27 mouse cellular contexts compared by ENCODE assay signal in genomic region chr7:101085779-101086178, GRCm38 (mm10). TPM values are rescaled to one million over a fixed set of nuclear protein-coding genes. Genes with fewer than 3 reads are reported as not detected.
DNase-seq lines count a peak whose midpoint lies in the region; ATAC-seq and TF ChIP-seq lines count a peak whose summit lies in the region.
"Had no signal": no experiment of that assay in that cellular context is flagged by ENCODE, and none has a peak within 500 bp of the region (broad histone marks: within the 10 kb centered on the region; RNA-seq: fewer than 3 reads in every experiment).

No protein-coding gene starts in this region.

- H3K9ac ChIP-seq in heart, embryonic 12.5 days = no peak overlapping the region
- H3K9ac ChIP-seq in liver, postnatal 0 days (replicated peaks) = no peak overlapping the region
- H3K9ac ChIP-seq: embryonic facial prominence, embryonic 15.5 days; forebrain, postnatal 0 days; limb, embryonic 15.5 days; neural tube, embryonic 12.5 days had no signal

- no peak for ATAC-seq in heart, embryonic 12.5 days (ENCODE audit: insufficient number of reproducible peaks, low FRiP score)
- ATAC-seq in liver, postnatal 0 days = peak; percentile 83
- ATAC-seq in monocyte, adult 5-6 weeks (replicated peaks; ENCODE audit: insufficient number of reproducible peaks, low FRiP score, low TSS enrichment, poor library complexity, severe bottlenecking) = no peak
- ATAC-seq: forebrain, postnatal 0 days; hindbrain, postnatal 0 days had no signal

- no peak for TF ChIP-seq CTCF in testis, adult 2 months (IDR thresholded peaks at IDR 0.05; ENCODE audit: control insufficient read depth, insufficient read depth, insufficient replicate concordance, low read depth, low read length)
- TF ChIP-seq CTCF in liver, postnatal 0 days (IDR thresholded peaks at IDR 0.05; ENCODE audit: low read depth) = no peak

- no peaks in the 10 kb centered on the region for H3K36me3 ChIP-seq in heart, embryonic 12.5 days
- no peaks in the 10 kb centered on the region for H3K36me3 ChIP-seq in testis, adult 2 months (ENCODE audit: control insufficient read depth, insufficient read depth, low read length)
- no peaks in the 10 kb centered on the region for H3K36me3 ChIP-seq in liver, postnatal 0 days (replicated peaks; ENCODE audit: insufficient read depth, low read length)
- H3K36me3 ChIP-seq: embryonic facial prominence, embryonic 15.5 days; forebrain, embryonic 10.5 days; G1E; hindbrain, embryonic 10.5 days; limb, embryonic 15.5 days; neural tube, embryonic 12.5 days had no signal

- H3K27me3 ChIP-seq in heart, embryonic 12.5 days (replicated peaks) = no peaks in the 10 kb centered on the region
- H3K27me3 ChIP-seq in testis, adult 2 months (ENCODE audit: control insufficient read depth, insufficient read depth, low read length) = no peaks in the 10 kb centered on the region
- no peaks in the 10 kb centered on the region for H3K27me3 ChIP-seq in liver, postnatal 0 days (ENCODE audit: insufficient read depth, low read length)
- H3K27me3 ChIP-seq: embryonic facial prominence, embryonic 15.5 days; limb, embryonic 15.5 days; neural tube, embryonic 12.5 days had no signal

- H3K4me2 ChIP-seq in heart, embryonic 12.5 days = no peak overlapping the region
- H3K4me2 ChIP-seq in liver, postnatal 0 days (ENCODE audit: low read depth, low read length) = no peak overlapping the region
- H3K4me2 ChIP-seq: embryonic facial prominence, embryonic 15.5 days; limb, embryonic 15.5 days; midbrain, embryonic 11.5 days; neural tube, embryonic 12.5 days had no signal

- no peak overlapping the region for H3K27ac ChIP-seq in heart, embryonic 12.5 days (ENCODE audit: poor library complexity, severe bottlenecking)
- peak overlapping the region; percentile 42; the same call in 1 of the 2 replicates for H3K27ac ChIP-seq in testis, adult 2 months (ENCODE audit: control insufficient read depth, insufficient read depth, low read depth, low read length)
- H3K27ac ChIP-seq in liver, postnatal 0 days (ENCODE audit: low read depth) = peak overlapping the region; percentile 58
- H3K27ac ChIP-seq: embryonic facial prominence, embryonic 15.5 days; forebrain, embryonic 10.5 days; hindbrain, embryonic 10.5 days; hindbrain, postnatal 0 days; layer of hippocampus, adult 2 months; limb, embryonic 15.5 days; macrophage; neural tube, embryonic 12.5 days had no signal

- H3K4me3 ChIP-seq in heart, embryonic 12.5 days = no peak overlapping the region
- H3K4me3 ChIP-seq in testis, adult 2 months (ENCODE audit: control insufficient read depth, low read depth, low read length) = no peak overlapping the region
- H3K4me3 ChIP-seq in liver, postnatal 0 days (ENCODE audit: low read depth, low read length) = no peak overlapping the region
- H3K4me3 ChIP-seq: embryonic facial prominence, embryonic 15.5 days; forebrain, embryonic 10.5 days; hindbrain, embryonic 10.5 days; layer of hippocampus, adult 2 months; limb, embryonic 15.5 days; neural tube, embryonic 12.5 days had no signal

- WGBS in heart, embryonic 12.5 days = 23% methylated on average over 4 of the region's 4 CpGs
- WGBS in liver, postnatal 0 days (ENCODE audit: insufficient replicate concordance) = 34% methylated on average over 4 of the region's 4 CpGs

- peak; percentile 98 for DNase-seq in heart, adult 11 months
- no peak for DNase-seq in testis, postnatal 10 days (ENCODE audit: low spot score)
- no peak for DNase-seq in liver, postnatal 0 days
- no peak for DNase-seq in kidney, postnatal 10 days
- DNase-seq: adrenal gland, postnatal 36 days; cerebellum, adult 11-12 months; cerebellum, postnatal 25 days; embryo, embryonic 11 days; forebrain, postnatal 0 days; kidney, adult 2 months; kidney, postnatal 14 days; right cerebral cortex, adult 18-20 months; spleen, adult 18-20 months; thymus, postnatal 14 days had no signal

- peaks cover 50% of the 10 kb centered on the region for H3K4me1 ChIP-seq in heart, embryonic 12.5 days (replicated peaks)
- H3K4me1 ChIP-seq in testis, adult 2 months (ENCODE audit: control insufficient read depth, insufficient read depth, low read length) = no peaks in the 10 kb centered on the region
- peaks cover 26% of the 10 kb centered on the region for H3K4me1 ChIP-seq in liver, postnatal 0 days (ENCODE audit: insufficient read depth)
- H3K4me1 ChIP-seq: embryonic facial prominence, embryonic 15.5 days; forebrain, embryonic 10.5 days; hindbrain, embryonic 10.5 days; neural tube, embryonic 12.5 days had no signal

- TF ChIP-seq EP300 in liver, postnatal 0 days (IDR thresholded peaks at IDR 0.05; ENCODE audit: low read depth) = peak; percentile 55; the same call in 1 of the 2 replicates

- TF ChIP-seq POLR2A in testis, adult 2 months (IDR thresholded peaks at IDR 0.05; ENCODE audit: control insufficient read depth, low read depth, low read length) = no peak

- H3K9me3 ChIP-seq in heart, embryonic 12.5 days (replicated peaks) = no peaks in the 10 kb centered on the region
- no peaks in the 10 kb centered on the region for H3K9me3 ChIP-seq in liver, postnatal 0 days (ENCODE audit: low read length)
- H3K9me3 ChIP-seq: embryonic facial prominence, embryonic 15.5 days; forebrain, embryonic 10.5 days; hindbrain, embryonic 10.5 days; limb, embryonic 15.5 days; neural tube, embryonic 12.5 days had no signal

RNA-seq across cellular contexts. Expression of gene Fchsd2, which starts 6.9 kb away (rescaled TPM):
- 18.4 and 18.7 TPM in 2 replicates for polyA plus RNA-seq in heart, embryonic 12.5 days (2016; fragmentation: Nextera tagmentation; extraction: Ambion mirVana)
- 4.2 and 5.8 TPM in 2 replicates for polyA plus RNA-seq in testis, adult 2 months (2012; rRNA removed)
- polyA plus RNA-seq in liver, postnatal 0 days (2015; fragmentation: Nextera tagmentation; extraction: Ambion mirVana) = 7.4 and 7.8 TPM in 2 replicates
- total RNA-seq in monocyte, adult 5-6 weeks (2017) = 36.7 to 58.4 TPM (median 47.7 TPM) in 3 replicates
